Mouse (Mus musculus): ENCODE data around the gene Zmiz2.

DNA sequence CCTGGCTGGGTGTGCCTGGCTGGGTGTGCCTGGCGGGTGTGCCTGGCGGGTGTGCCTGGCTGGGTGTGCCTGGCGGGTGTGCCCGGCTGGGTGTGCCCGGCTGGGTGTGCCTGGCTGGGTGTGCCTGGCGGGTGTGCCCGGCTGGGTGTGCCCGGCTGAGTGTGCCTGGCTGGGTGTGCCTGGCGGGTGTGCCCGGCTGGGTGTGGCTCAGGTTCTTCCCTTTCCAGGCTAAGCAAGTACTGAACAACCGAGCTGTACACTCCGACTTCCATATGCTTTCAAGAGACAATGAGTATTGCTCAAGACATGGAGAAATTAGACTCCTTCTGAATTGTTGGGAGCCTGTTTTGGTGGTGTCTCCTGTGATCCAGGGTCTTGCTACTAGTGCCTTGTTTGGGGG, 24.4 kb downstream of the Zmiz2 start:
- no peak for TF ChIP-seq CTCF (conservative IDR thresholded peaks at IDR 0.05; ENCODE audit: low read length)
- TF ChIP-seq POU5F1 (IDR thresholded peaks at IDR 0.05; ENCODE audit: borderline replicate concordance, low read length) = no peak
- no peak for TF ChIP-seq NANOG (IDR thresholded peaks at IDR 0.05; ENCODE audit: borderline replicate concordance, low read length)

All from E14TG2a.4 (cell line).